Mouse (Mus musculus) liver, postnatal 0 days (tissue): ENCODE data around the gene Pias4.

ENCODE experiments used
- CTCF ChIP-seq: sonication (generic); IDR thresholded peaks from 2 replicates; pipeline ENCODE4 v1.5.1; 2016; ENCODE audit warnings: antibody characterized with exemption, low read depth
- EP300 ChIP-seq: IDR thresholded peaks from 2 replicates; pipeline ENCODE4 v1.6.1; 2016; ENCODE audit warnings: antibody characterized with exemption, low read depth, mild to moderate bottlenecking

- no peak for TF ChIP-seq CTCF
- TF ChIP-seq EP300 = no peak
Observed at GRCm38 (mm10) chr10:81119625-81120024, 48.1 kb downstream of the Pias4 start.
